ENCODE assay signal across 9 mouse cellular contexts in the genomic region with DNA sequence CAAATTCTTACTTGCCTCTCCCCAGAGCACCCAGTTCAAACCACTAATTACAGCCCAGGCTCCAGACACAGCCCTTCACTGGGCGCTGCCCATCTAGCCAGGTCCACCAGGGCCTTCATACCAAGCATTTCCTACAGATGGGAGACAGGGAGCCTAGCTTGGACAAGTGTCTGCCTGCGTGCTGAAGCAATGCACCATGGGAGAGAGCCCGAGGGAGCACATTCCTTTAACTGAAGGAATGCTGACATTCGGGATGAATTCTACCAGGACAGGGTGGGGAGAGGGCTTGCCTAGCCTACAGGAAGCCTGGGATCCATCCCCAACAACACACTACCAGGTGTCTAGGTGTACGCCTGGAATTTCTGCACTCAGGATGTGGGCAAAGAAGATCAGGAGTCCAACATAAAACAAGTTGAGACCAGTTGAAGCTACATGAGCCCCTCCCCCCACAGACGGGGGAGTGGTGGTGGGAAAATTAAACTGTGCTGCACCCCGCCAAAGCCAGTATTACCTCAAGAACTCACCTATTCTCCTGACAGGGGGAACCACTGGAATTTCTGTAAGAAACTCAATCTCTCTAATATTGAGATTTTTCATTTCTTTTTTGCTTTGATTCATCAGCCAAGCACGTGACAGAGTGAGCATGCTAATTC.
A peak's percentile ranks its signal among the peaks of the same experiment; 100 is the strongest.
DNase-seq lines count a peak whose midpoint lies in the region; ATAC-seq and TF ChIP-seq lines count a peak whose summit lies in the region.
"Had no signal": no experiment of that assay in that cellular context is flagged by ENCODE, and none has a peak within 500 bp of the region (broad histone marks: within the 10 kb centered on the region; RNA-seq: fewer than 3 reads in every experiment).

No protein-coding gene starts in this region.

- no peak for TF ChIP-seq CTCF in E14TG2a.4 (conservative IDR thresholded peaks at IDR 0.05; ENCODE audit: low read length)
- TF ChIP-seq CTCF in cortical plate, adult 2 months (IDR thresholded peaks at IDR 0.05; ENCODE audit: extremely low read depth, insufficient read depth, low read length) = no peak

- ATAC-seq in heart, embryonic 16.5 days (replicated peaks; ENCODE audit: extremely low read depth, insufficient read depth, low FRiP score) = no peak
- ATAC-seq in granulocyte monocyte progenitor cell, adult 5-6 weeks (replicated peaks; ENCODE audit: poor library complexity, severe bottlenecking) = no peak

- no peak for DNase-seq in heart, adult 11 months
- peak; percentile 56 to 70 for DNase-seq in kidney, postnatal 25 days
- no peak for DNase-seq in left cerebral cortex, postnatal 36 days (ENCODE audit: low spot score in 2 of 2)
- DNase-seq in spleen, postnatal 36 days (ENCODE audit: low spot score in 2 of 2) = no peak

- no peak for TF ChIP-seq POLR2A in cortical plate, adult 2 months (IDR thresholded peaks at IDR 0.05; ENCODE audit: extremely low read depth, insufficient read depth, low read length)

- H3K9ac ChIP-seq in heart, embryonic 16.5 days (ENCODE audit: low read length) = no peak overlapping the region
- H3K9ac ChIP-seq: neural tube, embryonic 12.5 days had no signal

- H3K4me3 ChIP-seq in heart, embryonic 16.5 days (ENCODE audit: low read length) = no peak overlapping the region
- peak overlapping the region; percentile 39 for H3K4me3 ChIP-seq in E14TG2a.4 (replicated peaks; ENCODE audit: low read length)
- no peak overlapping the region for H3K4me3 ChIP-seq in cortical plate, adult 2 months (ENCODE audit: insufficient read depth, low read length)
- H3K4me3 ChIP-seq: neural tube, embryonic 12.5 days had no signal

- intact Hi-C loops in left cerebral cortex, postnatal 36 days (cut with DNase I) = no loop called here

- no peaks in the 10 kb centered on the region for H3K9me3 ChIP-seq in heart, embryonic 16.5 days (replicated peaks; ENCODE audit: control insufficient read depth, low read length)
- no peaks in the 10 kb centered on the region for H3K9me3 ChIP-seq in E14TG2a.4 (ENCODE audit: low read length)
- H3K9me3 ChIP-seq: neural tube, embryonic 12.5 days had no signal

- H3K4me1 ChIP-seq in heart, embryonic 16.5 days (ENCODE audit: control insufficient read depth, insufficient read depth, low read length) = peaks cover 15% of the 10 kb centered on the region
- H3K4me1 ChIP-seq in E14TG2a.4 (replicated peaks; ENCODE audit: low read depth, low read length) = peaks cover 97% of the 10 kb centered on the region
- peaks cover 8% of the 10 kb centered on the region for H3K4me1 ChIP-seq in cortical plate, adult 2 months (ENCODE audit: control insufficient read depth, insufficient read depth, low read length)

- 54% methylated on average over 8 of the region's 8 CpGs for WGBS in heart, embryonic 16.5 days

- H3K36me3 ChIP-seq in heart, embryonic 16.5 days (ENCODE audit: control insufficient read depth, insufficient read depth) = peaks cover 57% of the 10 kb centered on the region
- H3K36me3 ChIP-seq in E14TG2a.4 (ENCODE audit: insufficient read depth, low read length) = peaks cover 99% of the 10 kb centered on the region

- H3K27me3 ChIP-seq in heart, embryonic 16.5 days (ENCODE audit: control insufficient read depth, insufficient read depth, low read length) = no peaks in the 10 kb centered on the region
- no peaks in the 10 kb centered on the region for H3K27me3 ChIP-seq in E14TG2a.4 (ENCODE audit: insufficient read depth, low read length)
- H3K27me3 ChIP-seq: neural tube, embryonic 12.5 days had no signal

- peak overlapping the region; percentile 58; the same call in 1 of the 2 replicates for H3K27ac ChIP-seq in heart, embryonic 16.5 days (ENCODE audit: low read length)
- H3K27ac ChIP-seq in cortical plate, adult 2 months (ENCODE audit: insufficient read depth, low read length) = peak overlapping the region; percentile 72; the same call in 1 of the 2 replicates
- H3K27ac ChIP-seq: neural tube, embryonic 12.5 days had no signal

- no peak overlapping the region for H3K4me2 ChIP-seq in heart, embryonic 16.5 days (ENCODE audit: low read depth, low read length)
- H3K4me2 ChIP-seq: neural tube, embryonic 12.5 days had no signal

Comparison
In these comparisons a context has a peak if more than half of its experiments do, and no peak if none do; other contexts are left out.
1. DNase-seq: peak in kidney, postnatal 25 days (2 of 2); none in heart, adult 11 months (single experiment), left cerebral cortex, postnatal 36 days (0 of 2) and spleen, postnatal 36 days (0 of 2).